Mouse (Mus musculus) embryonic facial prominence, embryonic 15.5 days (tissue): Measurements from ENCODE around the gene Bax. TPM values are rescaled to one million over a fixed set of nuclear protein-coding genes. Genes with fewer than 3 reads are reported as not detected.
A peak's percentile ranks its signal among the peaks of the same experiment; 100 is the strongest.

Experiments used
- ATAC-seq: fragments of 200-750 bp; cut with Nextera tagmentation; 2 replicates; pipeline ENCODE4 v1.8.0; 2017; ENCODE audit warnings: low read depth, moderate TSS enrichment; ENCODE audit not compliant: insufficient number of reproducible peaks, low FRiP score, low TSS enrichment
- H3K27ac ChIP-seq: fragments of 300-500 bp; sonication (generic); replicated peaks from 2 replicates; pipeline ENCODE4 v1.5.1; 2015; ENCODE audit warnings: mild to moderate bottlenecking, inconsistent platforms
- H3K27me3 ChIP-seq: fragments of 300-500 bp; sonication (generic); 2 replicates; pipeline ENCODE4 v1.6.1; 2015; ENCODE audit warnings: inconsistent platforms
- H3K36me3 ChIP-seq: fragments of 300-500 bp; sonication (generic); 2 replicates; pipeline ENCODE4 v1.6.1; 2015; ENCODE audit warnings: mild to moderate bottlenecking, inconsistent platforms
- H3K4me1 ChIP-seq: fragments of 300-500 bp; sonication (generic); 2 replicates; pipeline ENCODE4 v1.6.1; 2015; ENCODE audit warnings: inconsistent platforms
- H3K4me2 ChIP-seq: fragments of 300-500 bp; sonication (generic); replicated peaks from 2 replicates; pipeline ENCODE4 v1.6.1; 2015; ENCODE audit warnings: mild to moderate bottlenecking, inconsistent platforms
- H3K4me3 ChIP-seq: fragments of 300-500 bp; sonication (generic); replicated peaks from 2 replicates; pipeline ENCODE4 v1.5.1; 2015; ENCODE audit warnings: mild to moderate bottlenecking, inconsistent platforms
- H3K9ac ChIP-seq: fragments of 300-500 bp; sonication (generic); 2 replicates; pipeline ENCODE4 v1.6.1; 2015; ENCODE audit warnings: inconsistent platforms
- H3K9me3 ChIP-seq: fragments of 300-500 bp; sonication (generic); replicated peaks from 2 replicates; pipeline ENCODE4 v1.6.1; 2016; ENCODE audit warnings: inconsistent platforms
- WGBS: fragments of 180-500 bp; shearing (Covaris S2); methylation state at CpG from one replicate; pipeline ENCODE4 v1.1.7; 2015; 5-methylcytosine and 5-hydroxymethylcytosine counted together
- polyA plus RNA-seq: library from polyadenylated mRNA; unstranded; fragments of >200 nt; fragmentation: Nextera tagmentation; extraction: Ambion mirVana; gene quantifications from 2 replicates; pipeline ENCODE4 v1.2.1, GENCODE M21; 2015

Bax gene
- polyA plus RNA-seq, 1 experiment from 2014 or later = 156 TPM

GRCm38 (mm10) chr7:45455932-45456696, 10.6 kb downstream of the Bax start:
- H3K9ac ChIP-seq = no peak overlapping the region
- no peaks in the 10 kb centered on the region for H3K9me3 ChIP-seq
- H3K4me3 ChIP-seq = no peak overlapping the region
- ATAC-seq = no peak
- H3K27me3 ChIP-seq = no peaks in the 10 kb centered on the region
- peaks cover 50% of the 10 kb centered on the region for H3K36me3 ChIP-seq
- H3K27ac ChIP-seq = peak overlapping the region; percentile 17; the same call in 1 of the 2 replicates
- peaks cover 38% of the 10 kb centered on the region for H3K4me1 ChIP-seq
- WGBS = 60% methylated on average over 13 of the region's 13 CpGs
- H3K4me2 ChIP-seq = no peak overlapping the region

GRCm38 (mm10) chr7:45454971-45455370, 11.7 kb downstream of the Bax start:
- Histone ChIP-seq H3K27ac (no peak overlapping the region), H3K9ac (no peak overlapping the region), H3K4me1 (peaks cover 27% of the 10 kb centered on the region), H3K9me3 (no peaks in the 10 kb centered on the region), H3K4me2 (no peak overlapping the region), H3K4me3 (no peak overlapping the region), H3K36me3 (peaks cover 54% of the 10 kb centered on the region), H3K27me3 (no peaks in the 10 kb centered on the region)
- WGBS = 90% methylated on average over 15 of the region's 15 CpGs
- ATAC-seq = no peak

- Histone ChIP-seq H3K4me1 (peaks cover 4% of the 10 kb centered on the region; the same call in 1 of the 2 replicates), H3K4me2 (no peak overlapping the region), H3K27me3 (no peaks in the 10 kb centered on the region), H3K36me3 (peaks cover 52% of the 10 kb centered on the region), H3K27ac (no peak overlapping the region), H3K4me3 (no peak overlapping the region), H3K9ac (no peak overlapping the region), H3K9me3 (no peaks in the 10 kb centered on the region)
- 54% methylated on average over 23 of the region's 23 CpGs for WGBS
- ATAC-seq = no peak
These were observed 15.2 kb downstream of the Bax start for GRCm38 (mm10) chr7:45451344-45451982.

GRCm38 (mm10) chr7:45449974-45450373, 16.7 kb downstream of the Bax start:
- no peaks in the 10 kb centered on the region for H3K27me3 ChIP-seq
- 87% methylated on average over 1 of the region's 1 CpGs for WGBS
- H3K4me3 ChIP-seq = no peak overlapping the region
- H3K27ac ChIP-seq = no peak overlapping the region
- no peak overlapping the region for H3K4me2 ChIP-seq
- no peak overlapping the region for H3K9ac ChIP-seq
- no peaks in the 10 kb centered on the region for H3K9me3 ChIP-seq
- no peaks in the 10 kb centered on the region for H3K4me1 ChIP-seq
- ATAC-seq = no peak
- peaks cover 57% of the 10 kb centered on the region for H3K36me3 ChIP-seq

GRCm38 (mm10) chr7:45447325-45447990, 19.2 kb downstream of the Bax start:
- Histone ChIP-seq H3K4me3 (no peak overlapping the region), H3K27me3 (no peaks in the 10 kb centered on the region), H3K27ac (no peak overlapping the region), H3K36me3 (peaks cover 63% of the 10 kb centered on the region), H3K4me2 (no peak overlapping the region), H3K9ac (no peak overlapping the region), H3K9me3 (no peaks in the 10 kb centered on the region), H3K4me1 (no peaks in the 10 kb centered on the region)
- WGBS = 33% methylated on average over 11 of the region's 11 CpGs
- no peak for ATAC-seq

GRCm38 (mm10) chr7:45446589-45446988, 20.1 kb downstream of the Bax start:
- Histone ChIP-seq H3K9ac (no peak overlapping the region), H3K27ac (no peak overlapping the region), H3K27me3 (no peaks in the 10 kb centered on the region), H3K4me3 (no peak overlapping the region), H3K4me2 (no peak overlapping the region), H3K4me1 (no peaks in the 10 kb centered on the region), H3K9me3 (no peaks in the 10 kb centered on the region), H3K36me3 (peaks cover 61% of the 10 kb centered on the region)
- ATAC-seq = no peak

GRCm38 (mm10) chr7:45443526-45444420, 22.9 kb downstream of the Bax start:
- ATAC-seq = no peak
- no peak overlapping the region for H3K4me2 ChIP-seq
- H3K36me3 ChIP-seq = peaks cover 73% of the 10 kb centered on the region
- no peak overlapping the region for H3K27ac ChIP-seq
- no peaks in the 10 kb centered on the region for H3K9me3 ChIP-seq
- no peaks in the 10 kb centered on the region for H3K4me1 ChIP-seq
- no peaks in the 10 kb centered on the region for H3K27me3 ChIP-seq
- H3K4me3 ChIP-seq = no peak overlapping the region
- WGBS = 85% methylated on average over 22 of the region's 22 CpGs
- H3K9ac ChIP-seq = no peak overlapping the region

GRCm38 (mm10) chr7:45437521-45438276, 29.0 kb downstream of the Bax start, which contains the start of gene Ruvbl2:
Gene Ruvbl2 (minus strand): TSS chr7:45438096.
- Histone ChIP-seq H3K4me2 (peak within 1 kb of the TSS; percentile 31), H3K9ac (no peak within 1 kb of the TSS), H3K36me3 (peaks cover 31% of the 10 kb centered on the region), H3K27ac (no peak within 1 kb of the TSS; the same call in 1 of the 2 replicates), H3K27me3 (no peaks in the 10 kb centered on the region), H3K9me3 (no peaks in the 10 kb centered on the region), H3K4me1 (peaks cover 47% of the 10 kb centered on the region), H3K4me3 (0 out of 2 replicates have a peak within 1 kb of the TSS, but pooled peaks have one; percentile 2)
- no peak for ATAC-seq
- WGBS = 15% methylated on average over 19 of the region's 19 CpGs

GRCm38 (mm10) chr7:45437046-45437445, 29.7 kb downstream of the Bax start:
- H3K27ac ChIP-seq = no peak overlapping the region
- 27% methylated on average over 6 of the region's 6 CpGs for WGBS
- H3K4me1 ChIP-seq = peaks cover 49% of the 10 kb centered on the region
- peak overlapping the region; percentile 31 for H3K4me2 ChIP-seq
- H3K27me3 ChIP-seq = no peaks in the 10 kb centered on the region
- ATAC-seq = no peak
- no peak overlapping the region for H3K4me3 ChIP-seq
- no peak overlapping the region for H3K9ac ChIP-seq
- peaks cover 30% of the 10 kb centered on the region for H3K36me3 ChIP-seq
- H3K9me3 ChIP-seq = no peaks in the 10 kb centered on the region

- no peaks in the 10 kb centered on the region for H3K27me3 ChIP-seq
- WGBS = 96% methylated on average over 5 of the region's 5 CpGs
- 0 out of 2 replicates have a peak overlapping the region, but pooled peaks have one; percentile 13 for H3K27ac ChIP-seq
- ATAC-seq = no peak
- H3K9ac ChIP-seq = no peak overlapping the region
- H3K4me3 ChIP-seq = no peak overlapping the region
- H3K4me1 ChIP-seq = peaks cover 49% of the 10 kb centered on the region
- H3K36me3 ChIP-seq = peaks cover 31% of the 10 kb centered on the region
- no peaks in the 10 kb centered on the region for H3K9me3 ChIP-seq
- no peak overlapping the region for H3K4me2 ChIP-seq
These were observed 30.3 kb downstream of the Bax start for GRCm38 (mm10) chr7:45436444-45436843.
